Mouse (Mus musculus) heart, postnatal 0 days (tissue): ENCODE measurements around the gene Rbm34.

Experiments
- CTCF ChIP-seq: IDR thresholded peaks from 2 replicates; pipeline ENCODE4 v1.5.1; 2016; ENCODE audit warnings: antibody characterized with exemption, control low read depth, low read depth
- EP300 ChIP-seq: IDR thresholded peaks from 2 replicates; pipeline ENCODE4 v1.6.1; 2016; ENCODE audit warnings: antibody characterized with exemption, low read depth

GRCm38 (mm10) chr8:126918356-126918755, 52.5 kb downstream of the Rbm34 start:
- TF ChIP-seq CTCF (no peak), EP300 (no peak)
